Mouse (Mus musculus) thymus, postnatal 0 days (tissue): Measurements from ENCODE around the gene Exoc3l4. TPM values are rescaled to one million over a fixed set of nuclear protein-coding genes. Genes with fewer than 3 reads are reported as not detected.

Source experiments
- DNase-seq: peaks from one replicate; pipeline ENCODE4 v3.0.0-alpha.2; 2015; ENCODE audit warnings: low spot score
- polyA plus RNA-seq: library from polyadenylated mRNA; unstranded; fragments of >200 nt; fragmentation: Nextera tagmentation; extraction: Ambion mirVana; gene quantifications from 2 replicates; pipeline ENCODE4 v1.2.1, GENCODE M21; 2015

Gene Exoc3l4
- 25.3 and 33.2 TPM in 2 replicates for polyA plus RNA-seq

DNA sequence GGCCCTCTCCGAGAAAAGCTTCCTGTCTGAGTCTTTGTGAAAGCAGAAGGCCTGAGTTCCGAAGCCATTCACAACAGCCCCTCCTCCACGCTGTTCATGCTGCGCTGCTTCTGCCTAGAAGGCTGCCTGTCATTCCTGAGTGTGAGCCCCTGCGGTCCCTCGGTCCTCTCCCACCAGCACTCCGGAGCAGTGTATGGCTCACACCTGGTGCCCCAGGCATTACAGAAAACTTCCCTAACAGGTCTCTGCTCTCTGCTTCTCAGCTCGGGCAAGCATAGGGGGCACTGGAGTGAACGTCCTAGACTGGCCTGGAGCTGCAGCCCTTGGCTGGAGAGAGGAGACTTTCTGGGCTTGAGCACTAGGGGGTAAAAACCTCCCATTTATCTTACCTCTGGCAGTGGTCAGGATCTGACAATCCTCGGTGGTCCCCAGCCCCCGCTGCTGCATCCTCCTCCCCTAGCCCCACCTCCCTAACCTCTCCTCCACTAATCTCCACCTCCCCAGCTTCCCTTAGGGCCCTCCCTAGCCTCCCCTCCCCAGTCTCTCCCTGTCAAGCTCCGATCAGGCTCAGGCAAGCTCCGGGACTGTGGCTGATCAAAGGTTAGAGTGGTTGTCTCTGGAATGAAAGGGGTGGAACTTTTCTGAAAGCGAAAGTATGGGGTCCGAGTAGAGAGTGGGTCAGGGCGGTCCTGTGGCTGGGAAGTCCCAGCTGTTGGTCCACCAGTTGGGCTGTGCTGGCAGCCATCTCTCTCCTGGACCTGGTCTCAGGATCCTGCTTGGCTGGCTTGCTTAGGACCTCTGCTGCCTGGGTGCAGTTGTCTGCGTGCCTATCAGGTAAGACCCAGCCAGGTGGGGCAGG, at the start of gene Exoc3l4:
Gene Exoc3l4 (plus strand): TSS at position 97 of the 859 bp plus-strand sequence.
- DNase-seq = no peak

GRCm38 (mm10) chr12:111367065-111367464, 49.8 kb upstream of the Exoc3l4 start:
- no peak for DNase-seq

DNA sequence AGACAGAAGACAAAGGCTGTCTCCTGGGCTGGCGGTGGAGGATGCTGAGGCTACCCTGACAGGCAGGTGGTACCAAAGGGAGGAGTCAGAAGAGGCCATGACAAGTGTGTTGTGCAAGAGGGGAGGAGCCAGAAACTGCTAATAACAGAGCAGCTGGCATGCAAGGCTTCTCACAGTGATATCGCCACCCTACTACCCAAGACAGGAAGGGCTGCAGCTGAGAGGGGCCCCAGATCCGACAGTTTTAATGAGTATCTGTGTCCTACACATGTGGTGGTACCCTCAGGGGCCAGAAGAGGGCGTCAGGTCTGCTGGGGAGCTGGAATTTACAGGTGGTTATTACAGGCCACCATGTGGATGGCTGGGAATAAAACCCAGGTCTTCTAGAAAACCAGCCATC, 46.6 kb upstream of the Exoc3l4 start:
- no peak for DNase-seq

GRCm38 (mm10) chr12:111371905-111372304, 44.9 kb upstream of the Exoc3l4 start:
- no peak for DNase-seq

DNA sequence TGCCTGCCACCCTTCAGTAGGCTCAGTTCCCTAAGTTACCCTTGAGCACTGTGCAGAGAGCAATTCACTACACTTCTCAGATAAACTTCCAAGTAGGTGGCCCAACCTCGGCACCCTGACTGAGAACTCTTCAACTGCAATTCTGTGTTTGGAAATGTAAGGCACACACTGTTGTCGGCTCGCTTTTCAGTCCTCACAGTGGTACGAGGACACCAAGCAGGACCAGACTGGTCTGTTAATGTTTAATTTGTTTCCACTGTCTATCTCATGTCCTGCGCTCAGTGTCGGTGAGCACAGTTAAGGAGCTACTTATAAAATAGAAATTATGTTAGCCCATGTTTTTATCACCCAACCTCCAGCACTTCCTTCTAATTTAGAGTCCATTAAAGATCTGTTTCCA, 43.4 kb upstream of the Exoc3l4 start:
- no peak for DNase-seq

GRCm38 (mm10) chr12:111374727-111375126, 42.1 kb upstream of the Exoc3l4 start:
- DNase-seq = no peak

DNA sequence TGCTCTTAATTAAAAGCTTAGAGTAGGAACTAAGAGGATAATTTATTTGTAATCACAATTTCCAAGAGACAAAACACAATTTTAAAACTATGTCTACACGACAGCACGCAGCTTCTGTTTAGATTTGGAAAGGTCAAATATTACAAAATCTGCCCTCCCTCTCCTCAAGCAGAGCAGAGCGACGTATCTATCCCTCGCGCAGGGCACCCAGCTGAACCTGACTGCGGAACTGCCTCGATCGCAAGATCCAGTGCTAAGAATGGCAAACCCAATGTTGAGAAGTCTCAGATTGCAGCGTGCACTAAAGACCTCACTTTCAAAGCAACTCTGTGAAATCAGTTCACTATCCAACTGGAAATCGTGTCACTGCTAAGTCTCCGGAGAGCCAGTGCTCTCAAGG, 41.3 kb upstream of the Exoc3l4 start:
- no peak for DNase-seq

GRCm38 (mm10) chr12:111376053-111376452, 40.8 kb upstream of the Exoc3l4 start:
- no peak for DNase-seq

GRCm38 (mm10) chr12:111376826-111377331, 39.9 kb upstream of the Exoc3l4 start:
- DNase-seq = no peak

DNA sequence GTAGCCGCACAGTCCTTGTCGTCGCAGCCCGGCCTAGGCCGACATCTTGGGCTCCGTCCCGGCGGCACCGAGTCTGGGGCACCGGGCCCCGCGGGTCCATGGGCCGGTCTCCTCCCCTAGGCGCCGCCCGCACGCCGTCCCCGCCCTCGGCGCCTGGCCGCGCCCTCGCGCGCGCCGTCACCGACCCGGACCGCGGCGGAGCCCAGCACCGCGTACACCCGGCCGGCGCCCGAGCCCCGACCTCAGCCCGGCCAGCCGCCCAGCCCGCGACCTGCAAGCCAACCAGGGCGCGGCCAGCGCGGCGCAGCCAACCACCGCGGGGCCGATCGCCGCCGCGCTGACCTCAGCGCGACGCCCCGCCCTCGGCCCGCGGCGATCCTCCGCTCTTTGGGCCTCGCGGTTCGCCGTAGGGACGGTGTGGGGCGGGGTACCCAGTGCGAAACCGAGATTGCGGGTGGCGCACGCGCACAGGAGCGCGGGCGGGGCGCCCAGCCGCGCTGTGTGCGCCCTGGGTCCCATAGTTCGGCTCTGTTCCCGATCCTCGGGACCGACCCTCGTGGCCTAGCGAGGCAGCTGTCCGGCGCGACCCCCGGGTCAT, 39.3 kb upstream of the Exoc3l4 start, which contains the start of gene Cdc42bpb:
Gene Cdc42bpb (minus strand): TSS at position 343 of the 598 bp plus-strand sequence.
- no peak for DNase-seq

- DNase-seq = no peak
These were observed 38.8 kb upstream of the Exoc3l4 start for GRCm38 (mm10) chr12:111377986-111378490.

- no peak for DNase-seq
These were observed 38.0 kb upstream of the Exoc3l4 start for GRCm38 (mm10) chr12:111378812-111379211.

DNA sequence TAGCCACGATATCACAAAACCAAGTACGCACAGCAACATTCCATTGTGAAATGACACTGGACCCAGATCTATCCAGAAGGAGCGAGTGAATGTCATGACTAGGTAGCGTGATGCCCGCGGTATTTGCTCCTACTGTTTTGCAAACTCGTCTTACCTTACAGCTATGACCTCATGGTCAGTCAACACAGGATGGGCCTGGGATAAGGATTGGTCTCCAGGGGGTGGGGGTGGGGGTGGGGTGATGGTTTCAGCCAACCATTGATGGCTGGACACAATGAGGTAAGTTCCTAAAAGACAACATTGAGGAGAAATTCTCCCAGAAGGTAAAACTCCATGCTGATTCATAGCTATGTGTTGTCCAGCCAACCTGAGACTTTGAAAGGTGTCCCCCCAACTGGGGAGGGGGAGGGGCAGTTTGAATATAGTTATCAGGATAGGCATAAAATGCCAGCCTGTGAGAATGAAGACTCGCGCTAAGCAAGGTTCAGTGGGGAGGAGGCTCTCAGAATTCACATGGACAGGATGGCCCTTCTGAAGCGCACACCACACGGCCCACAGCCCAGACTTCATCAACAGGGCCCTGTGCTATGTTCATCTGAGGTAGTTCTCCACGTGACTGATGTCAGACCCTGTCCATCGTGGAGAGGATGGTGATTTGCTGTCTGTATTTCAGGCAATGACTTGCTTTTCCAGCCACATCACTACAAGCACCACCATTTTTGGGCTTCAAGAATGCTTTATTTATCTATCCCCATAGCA, 30.8 kb upstream of the Exoc3l4 start:
- no peak for DNase-seq

- DNase-seq = no peak
These were observed 30.1 kb upstream of the Exoc3l4 start for GRCm38 (mm10) chr12:111386642-111387120.

DNA sequence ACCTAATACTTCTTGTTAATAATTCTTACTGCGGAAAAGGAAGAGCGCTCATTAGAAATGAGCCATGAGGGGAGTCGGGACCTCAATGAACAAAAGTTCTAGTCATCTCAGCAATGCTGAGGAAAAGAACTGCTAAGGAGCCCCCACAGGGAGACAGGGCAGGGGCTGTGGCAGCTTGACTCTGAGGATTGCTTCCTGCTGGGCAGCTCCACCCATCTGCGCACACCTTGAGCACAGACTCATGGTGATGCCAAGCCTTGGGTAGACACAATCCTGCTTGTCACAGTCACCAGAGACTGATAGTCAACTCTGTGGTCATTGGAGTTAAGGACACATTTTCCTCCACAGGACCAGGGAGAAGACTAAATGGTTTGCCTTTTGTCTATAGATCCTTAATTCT, 29.7 kb upstream of the Exoc3l4 start:
- no peak for DNase-seq

GRCm38 (mm10) chr12:111394008-111394407, 22.8 kb upstream of the Exoc3l4 start:
- no peak for DNase-seq

DNA sequence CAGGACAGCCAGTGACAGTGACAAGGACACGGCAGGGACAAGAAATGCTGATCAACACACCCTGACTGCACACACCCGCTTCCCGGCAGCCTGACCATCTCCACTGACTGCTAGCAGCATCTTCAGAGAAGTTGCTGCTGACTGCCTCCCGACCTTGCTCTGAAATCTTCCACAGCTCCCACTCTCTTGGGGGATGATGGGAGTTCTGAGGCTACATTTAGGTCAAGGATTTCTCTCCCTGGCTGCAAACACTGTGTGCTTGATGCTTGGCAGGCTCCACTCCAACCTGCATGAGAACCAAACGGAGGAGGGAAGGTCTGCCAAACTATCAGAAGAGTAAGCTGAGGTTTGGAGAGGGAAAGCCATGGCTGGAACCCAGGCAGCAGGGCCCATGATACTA, 19.8 kb upstream of the Exoc3l4 start:
- no peak for DNase-seq

GRCm38 (mm10) chr12:111401454-111402184, 15.2 kb upstream of the Exoc3l4 start:
- DNase-seq = peak; percentile 75

DNA sequence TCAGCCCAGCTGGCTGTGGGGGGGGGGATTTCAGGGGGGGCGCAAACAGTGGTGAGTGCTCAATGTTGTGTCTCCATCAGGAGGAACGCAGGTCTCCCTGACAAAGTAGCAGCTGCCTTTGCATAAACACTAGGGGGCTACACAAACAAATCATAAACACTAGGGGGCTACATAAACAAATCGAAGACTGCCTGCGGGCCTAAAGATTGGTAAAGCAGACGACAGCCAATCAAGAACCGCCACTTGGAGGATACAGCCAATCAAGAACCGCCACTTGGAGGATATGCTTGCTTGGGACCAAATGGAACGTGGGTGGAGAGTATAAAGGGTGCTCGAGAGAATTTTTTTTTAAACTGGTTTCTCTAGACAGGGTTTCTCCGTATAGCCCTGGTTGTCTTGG, 11.9 kb upstream of the Exoc3l4 start:
- no peak for DNase-seq

- DNase-seq = peak; percentile 9
These were observed 10.2 kb upstream of the Exoc3l4 start, which contains the start of gene Lbhd2 for GRCm38 (mm10) chr12:111406622-111407021. TSS of gene Lbhd2 (plus strand) at chr12:111406809.

- DNase-seq = no peak
These were observed 7.2 kb upstream of the Exoc3l4 start for GRCm38 (mm10) chr12:111409583-111409982.
